Mouse (Mus musculus) regulatory T cell (primary cell): ENCODE measurements around the gene Pla2g5.
"Not testable (repeated sequence)": the region's sequence is repeated elsewhere in the genome, so short reads cannot be mapped to it uniquely, and the experiment has no call there.

ENCODE experiments used
- in situ Hi-C: fragments of 300-600 bp; cut with MboI, MseI; formaldehyde crosslinking; loops from one replicate; pipeline ENCODE4 v1.15.1; 2025; ENCODE audit warnings: high pct_unique_total_duplicates

The Pla2g5 gene

DNA sequence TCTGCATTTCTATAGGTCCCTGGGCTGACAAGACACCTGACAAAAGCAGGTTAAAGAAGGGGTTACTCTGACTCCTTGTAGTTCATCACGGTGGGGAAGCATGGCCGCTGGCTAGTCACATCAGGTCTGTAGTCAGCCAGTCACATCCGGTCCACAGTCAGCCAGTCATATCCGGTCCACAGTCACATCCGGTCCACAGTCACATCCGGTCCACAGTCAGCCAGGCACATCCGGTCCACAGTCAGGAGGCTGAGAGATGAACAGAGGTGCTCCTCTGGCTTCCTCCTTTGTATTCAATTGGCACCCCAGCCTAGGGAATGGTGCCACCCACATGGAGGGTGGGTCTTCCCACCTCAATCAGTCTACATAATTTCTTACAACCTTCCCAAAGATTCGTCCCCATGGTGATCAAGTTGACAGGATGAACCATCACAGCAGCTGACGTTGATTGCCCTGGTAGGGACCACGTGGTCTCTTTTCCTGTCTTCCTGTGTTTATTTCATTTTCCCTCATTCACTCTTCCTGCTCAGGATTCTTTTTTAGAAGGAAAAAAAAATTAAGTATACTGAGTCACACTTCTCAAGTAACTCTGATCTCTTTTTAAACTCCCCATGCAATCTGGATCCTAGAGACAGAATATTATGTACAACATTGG, at the start of gene Pla2g5:
Pla2g5 (minus strand) TSS at position 139 of the 655 bp plus-strand sequence.
- in situ Hi-C loops = no loop called here

DNA sequence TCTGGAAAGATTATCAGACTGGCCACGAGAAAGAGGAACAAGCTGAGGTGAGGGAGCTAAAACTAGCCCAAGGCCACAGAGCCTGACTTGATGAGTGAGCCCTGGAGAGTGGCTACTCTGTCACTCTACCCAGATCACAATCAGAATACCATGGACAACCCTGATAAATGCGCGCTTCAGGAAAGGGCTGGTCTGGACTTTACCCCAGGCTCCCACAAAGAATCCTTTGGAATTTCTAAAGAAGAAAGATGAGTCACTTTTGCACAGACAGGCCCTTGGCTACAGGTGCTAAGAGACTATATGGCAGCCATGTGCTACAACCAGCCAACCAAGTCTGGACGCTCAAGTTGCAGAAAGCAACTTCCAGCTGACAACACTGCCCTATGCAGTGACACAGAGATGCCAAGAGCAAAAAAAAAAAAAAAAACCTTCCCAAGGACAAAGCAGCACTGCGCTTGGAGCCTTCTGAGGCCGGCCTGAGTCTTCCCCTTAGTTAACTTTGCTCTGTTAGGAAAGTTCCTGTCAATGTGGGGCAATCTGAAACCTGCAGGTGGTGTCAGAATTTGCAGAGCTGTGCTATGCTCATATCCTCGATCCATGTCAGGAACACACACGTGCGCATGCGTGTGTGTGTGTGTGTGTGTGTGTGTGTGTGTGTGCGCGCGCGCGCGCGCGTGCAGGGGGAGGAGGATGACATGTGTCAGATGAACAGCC, 42.5 kb upstream of the Pla2g5 start:
- in situ Hi-C loops = no loop called here

DNA sequence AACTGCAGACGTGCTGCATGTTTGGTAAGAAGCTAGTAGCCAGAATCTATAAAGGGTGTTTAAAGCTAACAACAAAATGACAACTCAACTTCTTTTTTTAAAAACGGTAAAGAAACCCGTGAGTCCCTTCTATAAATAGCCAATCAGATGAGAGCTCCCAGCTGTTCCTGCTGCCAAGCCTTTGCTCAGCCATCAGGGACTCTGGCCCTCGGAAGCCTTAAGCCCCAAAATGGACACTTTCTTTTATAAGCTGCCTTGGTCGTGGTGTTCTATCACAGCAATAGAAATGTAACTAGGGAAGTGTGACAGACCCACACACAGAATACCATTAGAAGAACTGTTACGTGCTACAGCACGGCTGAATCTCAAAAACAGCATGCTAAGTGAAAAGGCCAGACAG, 36.1 kb upstream of the Pla2g5 start:
- in situ Hi-C loops = no loop called here

DNA sequence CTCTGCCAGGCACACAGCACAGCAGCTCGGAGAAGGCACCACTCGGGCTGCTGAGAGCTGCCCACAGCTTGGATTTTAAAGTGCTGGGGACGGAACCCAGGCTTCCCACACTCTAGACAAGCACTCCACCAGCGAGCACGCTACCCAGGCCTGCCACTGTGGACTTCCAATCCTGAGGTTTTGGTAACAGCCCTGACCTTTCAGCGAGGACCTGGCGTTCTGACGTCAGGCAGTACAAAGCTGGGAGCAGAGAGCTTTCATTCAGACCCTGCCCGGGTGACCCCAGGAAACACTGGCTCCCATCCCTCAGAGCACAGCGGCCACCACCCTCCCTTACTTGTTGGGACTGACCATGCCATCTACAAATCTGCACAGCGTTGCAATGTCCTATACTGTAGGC, 30.5 kb upstream of the Pla2g5 start:
- in situ Hi-C loops = not testable (repeated sequence)

DNA sequence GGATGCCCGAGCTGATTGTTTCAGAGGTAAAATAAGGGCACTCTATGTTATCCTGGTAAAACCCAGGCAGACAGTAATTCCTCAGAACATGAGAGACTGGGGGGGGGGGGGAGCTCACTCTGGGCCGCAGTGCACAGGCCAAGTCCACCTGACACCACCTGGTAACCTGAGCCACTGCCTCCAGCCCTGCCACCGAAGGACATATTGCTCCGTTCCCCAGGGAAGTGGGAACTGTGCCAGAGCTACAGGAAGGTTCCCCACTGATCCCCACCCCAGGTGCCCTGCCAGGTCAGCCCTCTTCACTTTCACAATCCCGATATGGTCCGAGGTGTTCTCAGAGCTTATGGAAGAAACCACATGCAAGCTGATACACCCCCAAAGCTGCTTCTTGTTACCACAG, 29.4 kb upstream of the Pla2g5 start:
- in situ Hi-C loops = no loop called here

DNA sequence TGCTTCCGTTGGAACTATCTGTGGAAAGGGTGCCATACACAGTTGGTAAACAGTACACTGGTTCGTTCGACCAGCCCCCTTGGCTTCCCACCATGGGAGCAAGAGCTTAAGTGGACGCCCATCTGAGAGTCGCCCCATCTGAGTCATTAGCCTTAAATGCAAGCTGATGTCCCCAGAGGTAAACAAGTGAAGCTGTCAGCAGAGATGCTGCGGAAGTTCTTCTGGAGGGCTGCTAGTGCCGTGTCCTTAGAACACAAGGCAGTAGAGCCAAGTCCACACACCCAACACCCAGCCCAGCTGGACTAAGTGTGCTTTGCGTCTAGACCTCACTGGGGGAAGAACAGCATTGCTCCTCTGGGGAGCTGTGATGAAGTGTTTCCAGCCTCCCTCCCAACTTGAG, 26.4 kb upstream of the Pla2g5 start:
- in situ Hi-C loops = no loop called here

DNA sequence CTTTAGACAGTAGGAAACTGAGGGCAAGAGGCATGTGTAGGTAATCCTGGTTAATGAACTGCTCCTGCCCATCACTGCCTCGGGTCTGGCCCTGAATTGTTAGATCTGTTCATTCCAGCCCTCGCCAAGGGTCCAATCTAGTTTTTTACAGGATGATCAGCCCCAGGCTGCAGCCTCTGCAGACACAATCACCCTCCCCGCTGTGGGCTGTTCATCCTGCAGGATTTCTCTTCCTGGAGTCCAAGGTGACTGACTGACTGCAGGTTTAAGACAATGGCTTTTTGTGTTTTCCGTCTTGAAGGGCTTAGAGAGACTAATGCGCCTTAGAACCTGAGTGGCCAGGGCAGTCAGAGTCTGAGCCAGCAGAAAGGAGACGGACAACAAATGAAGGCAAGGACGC, 25.9 kb upstream of the Pla2g5 start:
- in situ Hi-C loops = no loop called here

DNA sequence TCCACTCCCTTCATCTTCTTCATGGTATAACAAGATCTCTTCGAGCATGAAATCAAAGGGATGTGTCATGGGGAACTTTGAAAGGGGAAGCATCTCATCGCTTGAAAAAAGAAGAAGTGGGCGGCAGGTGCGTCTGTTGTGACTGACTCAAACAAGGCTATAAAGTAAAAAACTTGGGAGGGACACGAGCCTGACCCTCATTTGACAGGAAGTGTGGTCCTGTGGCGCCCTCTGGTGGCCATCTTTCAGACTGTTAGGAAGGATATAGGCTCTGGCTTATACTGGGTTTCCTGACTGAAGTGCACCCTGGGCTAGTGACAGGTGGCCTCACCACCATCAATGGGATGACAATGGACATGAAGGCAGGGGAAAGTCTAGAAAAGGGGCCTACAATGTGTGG, 21.0 kb upstream of the Pla2g5 start:
- in situ Hi-C loops = no loop called here

DNA sequence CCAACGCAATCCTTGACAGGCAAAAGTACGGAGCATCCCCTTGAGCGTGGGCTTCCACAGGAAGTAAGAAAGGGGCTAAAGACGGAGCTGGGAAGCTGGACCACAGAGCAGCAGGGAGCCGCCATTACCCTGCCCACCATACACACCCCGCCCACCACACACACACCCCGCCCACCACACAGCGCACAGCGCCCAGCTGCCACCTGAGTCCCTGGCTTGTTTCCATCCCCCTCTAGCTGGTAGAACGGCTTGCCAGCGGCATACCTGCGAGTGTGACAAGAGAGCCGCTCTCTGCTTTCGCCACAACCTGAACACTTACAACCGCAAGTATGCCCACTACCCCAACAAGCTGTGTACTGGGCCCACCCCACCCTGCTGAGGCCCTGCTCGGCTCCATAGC, 18.9 kb upstream of the Pla2g5 start:
- in situ Hi-C loops = no loop called here

DNA sequence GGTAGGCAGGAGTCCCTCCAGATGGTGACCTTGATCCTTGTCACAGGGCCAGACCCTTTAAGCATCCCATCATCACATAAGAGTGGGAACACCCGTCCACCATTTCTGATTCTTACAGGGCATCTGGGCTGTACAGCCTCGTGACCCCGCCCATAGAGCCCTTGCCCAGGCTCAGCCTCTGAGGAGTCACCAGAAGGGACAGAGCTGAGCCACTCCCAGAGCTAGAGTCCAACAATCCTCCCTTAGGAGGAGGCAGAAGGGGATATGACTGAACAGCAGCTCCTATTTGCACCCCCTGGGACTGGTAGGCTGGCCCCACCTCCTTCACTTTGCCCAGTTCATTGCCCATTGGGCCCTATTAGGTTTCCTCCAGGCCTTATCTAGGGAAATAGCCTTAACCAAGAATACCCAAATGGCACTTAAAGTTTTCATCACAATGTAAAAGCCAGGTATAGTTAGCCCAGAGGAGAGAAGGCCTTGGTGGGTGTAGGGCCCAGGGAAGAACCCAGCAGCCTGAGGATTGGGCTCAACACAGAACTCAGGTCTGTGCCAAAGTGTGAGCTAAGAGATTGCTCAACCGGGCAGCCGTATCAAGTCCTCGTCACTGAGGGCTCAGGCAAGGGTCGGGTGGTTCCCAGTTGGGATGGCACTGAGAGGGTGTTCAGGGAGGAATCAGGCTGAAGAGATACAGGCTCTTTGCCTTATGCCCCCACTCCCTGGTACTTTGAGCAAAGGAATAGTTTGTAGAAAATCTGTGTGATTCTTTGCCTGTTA, 17.7 kb upstream of the Pla2g5 start:
- in situ Hi-C loops = no loop called here

DNA sequence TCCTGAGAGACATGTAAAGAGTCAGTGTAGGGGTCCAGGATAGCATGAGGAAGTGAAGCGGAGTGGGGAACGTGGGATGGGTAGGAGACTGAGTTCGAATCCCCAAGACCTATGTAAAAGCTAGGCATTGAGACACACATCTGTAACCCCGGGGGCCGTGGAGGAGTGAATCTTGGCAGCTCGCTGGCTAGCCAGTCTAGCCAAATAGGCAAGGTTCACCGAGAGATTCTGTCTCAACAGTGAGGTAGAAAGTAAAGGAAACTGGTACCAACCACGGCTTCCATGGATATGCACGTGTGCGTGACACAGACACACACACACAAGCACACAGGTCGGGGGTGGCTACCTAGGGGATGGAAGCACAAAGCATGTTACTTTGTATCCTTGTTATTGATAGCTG, 16.5 kb upstream of the Pla2g5 start:
- in situ Hi-C loops = no loop called here

DNA sequence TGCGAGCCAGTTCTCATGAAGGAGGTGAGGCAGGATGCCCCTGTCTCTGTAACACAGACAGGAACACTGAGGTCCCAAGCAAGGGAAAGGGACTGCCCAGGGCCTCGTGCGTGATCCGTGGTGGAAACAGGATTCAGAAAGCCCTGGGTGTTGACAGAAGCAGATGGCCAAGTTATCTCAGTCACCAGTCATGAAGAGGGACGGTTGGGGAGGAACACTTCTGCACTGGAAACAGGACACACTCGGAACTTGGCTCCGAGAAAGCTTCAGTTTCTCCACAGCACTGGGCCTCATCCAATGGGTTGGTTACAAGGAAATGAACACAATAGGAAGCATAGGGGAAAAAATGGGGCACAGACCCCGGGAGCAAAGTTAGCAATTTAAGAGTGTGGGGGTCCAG, 15.5 kb upstream of the Pla2g5 start:
- in situ Hi-C loops = no loop called here

DNA sequence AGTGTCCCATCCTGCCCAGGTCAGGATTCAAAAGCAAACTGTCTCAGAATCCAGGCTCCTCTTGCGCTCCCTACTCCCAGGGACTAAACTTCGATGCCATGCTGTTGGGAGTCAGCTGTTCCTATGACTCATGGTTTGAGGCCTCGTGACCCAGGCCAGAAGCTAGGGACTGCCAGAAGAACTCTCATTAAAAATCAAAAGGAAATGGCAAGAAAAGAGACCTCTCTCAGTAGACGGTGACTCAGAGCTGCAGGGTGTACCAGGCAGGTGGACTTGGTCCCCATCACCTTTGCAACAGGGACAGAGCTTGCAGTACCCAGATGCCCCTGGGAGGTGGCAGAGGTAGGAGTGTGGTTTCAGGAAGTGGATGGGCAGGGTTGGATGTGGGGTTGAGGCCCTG, 14.4 kb upstream of the Pla2g5 start, which contains the start of gene Pla2g2e:
Pla2g2e (plus strand) TSS at position 212 of the 400 bp plus-strand sequence.
- in situ Hi-C loops = no loop called here

DNA sequence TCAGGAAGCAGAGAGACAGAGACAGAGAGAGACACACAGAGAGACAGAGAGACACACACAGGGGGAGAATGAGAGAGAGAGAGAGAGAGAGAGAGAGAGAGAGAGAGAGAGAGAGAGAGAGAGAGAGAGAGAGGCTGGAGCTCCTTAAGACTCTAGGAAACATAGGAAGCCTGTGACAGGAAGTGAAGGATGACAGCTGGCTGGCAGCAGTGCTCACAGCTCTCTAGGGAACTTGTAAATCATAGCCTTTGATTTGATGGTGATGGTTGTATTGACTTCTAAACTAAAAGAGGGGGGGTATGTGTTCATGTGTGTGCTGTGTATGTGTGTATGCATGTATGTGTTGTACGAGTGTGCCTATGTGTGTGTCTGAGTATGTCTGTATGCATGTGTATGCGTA, 12.7 kb upstream of the Pla2g5 start:
- in situ Hi-C loops = no loop called here

DNA sequence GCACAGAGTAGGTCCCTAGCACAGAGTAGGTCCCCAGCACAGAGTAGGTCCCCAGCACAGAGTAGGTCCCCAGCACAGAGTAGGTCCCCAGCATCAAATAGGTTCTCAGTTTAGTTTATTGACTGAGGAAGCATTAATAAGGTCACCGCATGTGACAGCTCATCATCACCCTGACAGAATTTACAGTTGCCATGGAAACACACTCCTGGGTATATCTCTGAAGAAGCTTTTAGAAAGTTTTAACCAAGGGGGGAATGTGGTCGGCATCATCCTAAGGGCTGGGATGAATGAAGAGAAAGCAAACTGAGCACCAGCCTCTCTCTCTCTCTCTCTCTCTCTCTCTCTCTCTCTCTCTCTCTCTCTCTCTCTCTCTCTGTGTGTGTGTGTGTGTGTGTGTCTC, 12.0 kb upstream of the Pla2g5 start:
- in situ Hi-C loops = not testable (repeated sequence)

DNA sequence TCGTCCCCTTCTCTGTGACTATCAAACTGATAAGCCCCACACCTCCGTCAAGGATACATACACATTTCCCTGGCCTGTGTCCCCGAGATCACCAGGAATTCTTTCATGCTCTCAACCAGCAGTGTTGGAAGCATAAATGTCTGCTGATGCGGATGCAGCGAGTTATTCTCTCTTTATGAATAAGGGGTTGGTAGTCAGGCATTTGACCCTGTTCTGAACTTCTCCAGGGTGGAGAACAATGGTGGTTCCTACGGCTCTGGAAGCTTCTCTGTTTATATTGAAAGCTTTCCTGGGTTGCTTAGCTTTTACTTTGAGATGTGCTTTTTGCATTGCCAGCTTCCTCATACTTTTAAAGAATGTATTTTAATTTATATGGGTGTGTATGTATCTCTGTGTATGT, 10.6 kb upstream of the Pla2g5 start, which contains the start of gene Gm13030:
Gm13030 (minus strand) TSS at position 101 of the 400 bp plus-strand sequence.
- in situ Hi-C loops = no loop called here

DNA sequence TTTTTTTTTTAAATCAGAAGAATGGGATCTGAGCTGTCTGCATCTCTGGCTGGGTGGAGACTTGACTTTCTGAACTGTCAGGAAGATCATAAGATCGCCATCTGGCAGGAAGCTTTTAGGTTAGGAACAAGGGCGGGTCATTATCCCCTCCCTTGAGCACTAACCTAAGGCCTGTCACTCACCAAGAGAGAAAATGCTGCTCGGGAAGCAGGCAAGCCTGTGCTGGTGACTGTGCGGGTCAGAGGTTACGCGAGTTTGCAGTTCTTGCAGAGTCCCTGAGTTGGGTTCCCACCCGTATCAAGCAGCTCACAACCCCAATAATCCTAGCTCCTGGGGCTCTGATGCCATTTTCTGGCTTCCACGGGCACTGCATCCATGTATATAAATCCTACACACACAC, 5.4 kb upstream of the Pla2g5 start:
- in situ Hi-C loops = no loop called here

DNA sequence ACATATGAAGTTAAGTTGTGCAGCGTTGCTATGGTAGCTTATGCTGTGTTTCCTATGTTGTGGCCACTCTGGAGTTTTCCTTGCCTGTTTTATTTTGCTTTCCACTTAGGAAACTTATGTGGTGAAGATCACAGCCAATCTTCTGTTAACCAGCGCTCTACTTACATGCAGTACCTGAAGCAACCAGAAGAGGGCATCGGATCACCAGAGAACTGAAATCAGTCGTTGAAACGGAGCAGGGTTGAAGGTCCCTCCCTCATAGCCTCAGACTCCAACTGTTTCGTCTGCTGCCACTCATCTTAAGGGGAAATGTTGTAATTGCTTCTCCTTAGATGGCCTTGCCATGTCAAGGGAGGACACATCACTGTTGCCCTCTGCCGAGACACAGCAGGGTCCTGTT, 3.1 kb upstream of the Pla2g5 start:
- in situ Hi-C loops = no loop called here

DNA sequence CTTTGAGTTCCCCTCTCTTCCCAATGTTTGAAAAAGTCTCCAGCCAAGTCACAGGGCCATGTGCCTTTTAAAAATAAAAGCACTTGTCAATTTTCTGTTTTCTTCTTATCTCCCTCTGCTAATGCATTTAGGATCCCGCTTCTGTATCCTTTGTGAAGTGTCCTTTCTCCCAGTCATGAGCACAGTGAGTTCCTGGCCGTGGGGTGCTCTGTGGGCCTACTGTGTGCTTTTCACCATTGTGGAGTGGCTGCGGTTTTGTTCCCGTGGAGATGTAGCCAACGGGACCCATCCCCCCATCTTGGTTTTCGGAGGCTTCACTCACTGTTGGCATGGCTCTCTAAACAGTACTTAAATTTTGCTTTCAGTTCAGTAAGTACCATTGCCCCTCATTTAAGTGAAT, 2.7 kb upstream of the Pla2g5 start:
- in situ Hi-C loops = no loop called here

DNA sequence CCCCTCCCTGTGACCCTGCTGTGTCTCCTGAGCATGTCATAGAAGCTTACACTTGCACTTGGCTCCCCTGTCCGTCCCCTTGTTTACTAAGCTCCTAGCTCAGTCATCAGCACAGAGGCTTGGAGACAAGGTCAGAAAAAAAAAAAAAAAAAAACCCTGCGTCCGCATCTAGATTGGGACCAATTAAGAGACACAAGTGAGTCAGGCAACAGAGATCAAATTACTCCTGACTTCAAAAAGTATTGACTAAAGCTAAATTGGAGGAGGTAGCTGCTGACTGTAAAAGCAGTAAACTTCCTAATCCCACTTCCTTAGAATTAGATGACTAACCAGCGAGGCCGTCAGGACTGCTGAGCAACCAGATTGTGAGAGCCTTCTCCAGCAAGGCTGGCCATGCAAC, 1.8 kb upstream of the Pla2g5 start:
- in situ Hi-C loops = no loop called here

DNA sequence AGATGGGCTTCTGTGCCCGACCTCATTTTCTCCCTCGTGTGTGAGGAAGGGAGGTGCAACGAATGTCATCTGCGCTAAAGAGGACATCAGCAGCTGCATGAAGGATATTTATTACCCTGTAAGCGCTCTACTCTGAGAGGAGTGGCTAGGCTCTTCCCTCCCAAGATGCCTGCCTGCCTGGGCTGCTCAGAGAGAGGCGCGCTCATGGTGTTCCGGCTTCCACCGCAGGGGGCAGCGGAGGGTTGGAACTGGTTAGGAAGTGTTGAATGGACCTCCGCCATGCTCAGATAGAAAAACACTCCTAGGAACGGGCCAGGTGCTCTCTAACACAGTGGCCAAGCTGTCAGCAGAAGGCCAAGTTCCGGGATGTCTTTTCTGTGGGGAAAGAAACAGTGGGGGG, 3.6 kb downstream of the Pla2g5 start:
- in situ Hi-C loops = no loop called here

DNA sequence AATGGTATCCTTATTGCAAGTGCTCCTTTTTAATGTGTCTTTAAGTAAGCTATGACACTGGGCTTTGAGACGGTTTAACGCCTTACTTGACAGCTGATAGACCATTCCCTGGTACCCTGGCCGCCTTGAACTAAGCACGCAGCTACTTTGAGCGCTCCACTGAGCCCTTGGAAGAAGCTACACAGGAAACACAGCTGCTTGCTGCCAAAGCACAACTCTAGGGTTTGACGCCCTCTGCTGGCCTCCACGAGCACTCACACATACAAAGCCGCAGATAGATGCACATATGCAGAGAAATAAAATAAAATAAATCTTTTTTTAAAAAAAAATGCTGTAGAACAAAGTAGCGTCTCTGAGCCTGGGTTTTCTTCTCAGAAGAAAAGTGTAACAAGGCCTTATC, 4.0 kb downstream of the Pla2g5 start:
- in situ Hi-C loops = no loop called here

DNA sequence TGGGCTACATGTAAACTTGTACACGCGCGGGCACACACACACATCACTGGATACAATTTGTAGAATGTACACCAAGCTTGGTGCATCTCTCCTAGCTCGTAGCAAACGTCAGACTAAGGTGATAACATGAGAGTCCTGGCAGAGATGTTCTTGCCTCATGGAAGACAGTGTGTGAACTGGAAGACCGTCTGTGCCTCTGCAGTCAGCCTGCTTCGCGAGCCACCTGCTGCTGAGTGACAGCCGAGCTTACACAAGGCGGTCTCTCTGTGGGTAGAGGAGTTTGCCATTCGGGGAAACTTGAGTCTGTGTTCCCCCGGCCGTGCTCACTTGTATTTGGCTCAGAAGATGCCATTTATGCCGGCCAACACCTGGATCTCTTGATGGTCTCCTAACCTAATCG, 4.8 kb downstream of the Pla2g5 start:
- in situ Hi-C loops = no loop called here
